Mouse (Mus musculus): Measurements from ENCODE around the gene Tead1.

DNA sequence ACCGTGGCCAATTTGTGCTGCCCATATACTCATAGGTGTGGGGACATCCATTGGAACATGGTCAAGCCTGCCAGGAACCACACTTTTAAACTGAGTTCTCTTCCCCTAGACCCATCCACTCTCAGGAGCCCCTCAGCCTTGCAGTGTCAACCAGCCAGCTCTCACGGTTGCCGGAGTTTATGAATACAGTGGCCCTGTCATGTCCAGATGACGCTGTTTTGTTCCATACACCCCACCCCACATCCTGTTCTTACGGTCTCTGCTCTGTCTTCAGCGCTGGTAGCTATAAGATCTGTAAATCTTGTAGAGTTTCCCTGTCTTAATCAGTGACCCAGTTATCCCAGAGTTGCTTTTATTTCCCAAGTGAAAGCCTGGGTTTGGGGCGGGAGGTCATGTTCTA, 222.6 kb downstream of the Tead1 start:
- no peak for TF ChIP-seq POLR2A (IDR thresholded peaks at IDR 0.05; ENCODE audit: control insufficient read depth, extremely low read depth, insufficient read depth, low read length, poor library complexity)
- no peak for TF ChIP-seq CTCF (IDR thresholded peaks at IDR 0.05; ENCODE audit: borderline replicate concordance, control insufficient read depth, extremely low read depth, insufficient read depth, low read length, poor library complexity)
